Mouse (Mus musculus) CH12.LX (cell line): ENCODE measurements around the gene Flnc. TPM values are rescaled to one million over a fixed set of nuclear protein-coding genes. Genes with fewer than 3 reads are reported as not detected.

Experiments used
- DNase-seq: peaks from one replicate; pipeline ENCODE4 v3.0.0-alpha.2; 2013; ENCODE audit errors: extremely low read depth
- H3K27ac ChIP-seq: 2 replicates; pipeline ENCODE4 v1.5.1; 2012; ENCODE audit warnings: low read depth, mild to moderate bottlenecking, control low read depth, moderate library complexity; ENCODE audit not compliant: insufficient read depth
- H3K27me3 ChIP-seq: replicated peaks from 2 replicates; pipeline ENCODE3; 2012; ENCODE audit warnings: inconsistent platforms
- H3K36me3 ChIP-seq, 2 experiments: replicated peaks in 1 of 2; 2 replicates each; pipeline versions ENCODE3 to v1.6.1; 2012; ENCODE audit warnings: inconsistent platforms in 1 of 2, low read length in 1 of 2, mild to moderate bottlenecking in 1 of 2, mixed read lengths in 1 of 2, moderate library complexity in 1 of 2; ENCODE audit not compliant: control insufficient read depth in 1 of 2, insufficient read depth in 1 of 2
- H3K4me1 ChIP-seq, 2 experiments: 2 replicates each; pipeline ENCODE4 v1.6.1; 2012; ENCODE audit warnings: inconsistent platforms in 1 of 2, moderate library complexity in 1 of 2; ENCODE audit not compliant: insufficient read depth in 2 of 2, control insufficient read depth in 1 of 2
- H3K4me2 ChIP-seq: 2 replicates; pipeline ENCODE4 v1.6.1; 2012; ENCODE audit warnings: low read depth, mild to moderate bottlenecking, control low read depth; ENCODE audit not compliant: poor library complexity, insufficient read depth, severe bottlenecking
- H3K4me3 ChIP-seq, 3 experiments: fragments of 150-350 bp in 1 of 3; sonication (generic) in 1 of 3; replicated peaks in 1 of 3; 2 replicates each; pipeline versions ENCODE3 to v1.5.1; 2011 to 2012; ENCODE audit warnings: low read depth in 2 of 3, low read length in 2 of 3, mild to moderate bottlenecking in 2 of 3, moderate library complexity in 2 of 3, control low read depth in 1 of 3, improper control_type of control experiment in 1 of 3, inconsistent platforms in 1 of 3, mixed read lengths in 1 of 3; ENCODE audit not compliant: poor library complexity in 1 of 3
- H3K79me2 ChIP-seq: replicated peaks from 2 replicates; pipeline ENCODE4 v1.6.1; 2012; ENCODE audit warnings: mild to moderate bottlenecking, moderate library complexity; ENCODE audit not compliant: control insufficient read depth, poor library complexity, insufficient read depth, severe bottlenecking; ENCODE audit errors: extremely low read depth
- H3K9ac ChIP-seq: 2 replicates; pipeline ENCODE4 v1.6.1; 2012; ENCODE audit warnings: low read depth, mild to moderate bottlenecking, control low read depth, moderate library complexity; ENCODE audit not compliant: insufficient read depth
- H3K9me3 ChIP-seq: replicated peaks from 2 replicates; pipeline ENCODE3; 2012; ENCODE audit warnings: low read length, inconsistent platforms, mixed read lengths
- CHD1 ChIP-seq: IDR thresholded peaks from 2 replicates; pipeline ENCODE4 v1.6.1; 2012; ENCODE audit warnings: low read depth, low read length, improper control_type of control experiment, inconsistent platforms
- ELF1 ChIP-seq: IDR thresholded peaks from 2 replicates; pipeline ENCODE4 v1.6.1; 2014; ENCODE audit warnings: low read depth, mild to moderate bottlenecking, inconsistent platforms, low read length, improper control_type of control experiment
- EP300 ChIP-seq: IDR thresholded peaks from 2 replicates; pipeline ENCODE4 v1.6.1; 2011; ENCODE audit warnings: low read length, improper control_type of control experiment
- GABPA ChIP-seq: IDR thresholded peaks from 2 replicates; pipeline ENCODE4 v1.6.1; 2012; ENCODE audit warnings: low read depth, low read length, improper control_type of control experiment, inconsistent platforms; ENCODE audit not compliant: insufficient replicate concordance
- HCFC1 ChIP-seq: IDR thresholded peaks from 2 replicates; pipeline ENCODE4 v1.6.1; 2012; ENCODE audit warnings: low read depth, mild to moderate bottlenecking, inconsistent platforms, low read length, improper control_type of control experiment
- IRF4 ChIP-seq: IDR thresholded peaks from 2 replicates; pipeline ENCODE4 v1.6.1; 2014; ENCODE audit warnings: low read depth, mild to moderate bottlenecking, inconsistent platforms, low read length, improper control_type of control experiment
- JUN ChIP-seq: IDR thresholded peaks from 2 replicates; pipeline ENCODE4 v1.6.1; 2011; ENCODE audit warnings: low read depth, mild to moderate bottlenecking, low read length, improper control_type of control experiment, moderate library complexity; ENCODE audit not compliant: insufficient read depth
- KAT2A ChIP-seq: IDR thresholded peaks from 2 replicates; pipeline ENCODE4 v1.6.1; 2012; ENCODE audit warnings: low read length, improper control_type of control experiment, inconsistent platforms; ENCODE audit not compliant: insufficient replicate concordance
- MAFK ChIP-seq: IDR thresholded peaks from 2 replicates; pipeline ENCODE4 v1.6.1; 2011; ENCODE audit warnings: low read length, improper control_type of control experiment; ENCODE audit not compliant: insufficient replicate concordance
- MAX ChIP-seq: IDR thresholded peaks from 2 replicates; pipeline ENCODE4 v1.6.1; 2011; ENCODE audit warnings: low read length, improper control_type of control experiment
- MAZ ChIP-seq: IDR thresholded peaks from 2 replicates; pipeline ENCODE4 v1.6.1; 2012; ENCODE audit warnings: low read depth, mild to moderate bottlenecking, inconsistent platforms, low read length, improper control_type of control experiment, moderate library complexity
- MEF2A ChIP-seq: IDR thresholded peaks from 2 replicates; pipeline ENCODE4 v1.6.1; 2014; ENCODE audit warnings: low read depth, mild to moderate bottlenecking, inconsistent platforms, low read length, improper control_type of control experiment, borderline replicate concordance
- MYC ChIP-seq: IDR thresholded peaks from 2 replicates; pipeline ENCODE4 v1.6.1; 2011; ENCODE audit warnings: low read depth, mild to moderate bottlenecking, improper control_type of control experiment, low read length
- NELFE ChIP-seq: IDR thresholded peaks from 2 replicates; pipeline ENCODE4 v1.6.1; 2011; ENCODE audit warnings: low read depth, low read length, improper control_type of control experiment
- NRF1 ChIP-seq: IDR thresholded peaks from 2 replicates; pipeline ENCODE4 v1.6.1; 2014; ENCODE audit warnings: low read depth, mild to moderate bottlenecking, inconsistent platforms, low read length, improper control_type of control experiment, moderate library complexity
- PAX5 ChIP-seq: IDR thresholded peaks from 2 replicates; pipeline ENCODE4 v1.6.1; 2012; ENCODE audit warnings: low read length, inconsistent platforms, mixed read lengths
- POLR2A ChIP-seq: IDR thresholded peaks from 2 replicates; pipeline ENCODE4 v1.6.1; 2011; ENCODE audit warnings: low read depth, mild to moderate bottlenecking, improper control_type of control experiment, low read length
- POLR2AphosphoS2 ChIP-seq: IDR thresholded peaks from 2 replicates; pipeline ENCODE4 v1.6.1; 2011; ENCODE audit warnings: low read depth, low read length, improper control_type of control experiment
- RCOR1 ChIP-seq: conservative IDR thresholded peaks from 2 replicates; pipeline ENCODE4 v1.6.1; 2012; ENCODE audit warnings: low read depth, mild to moderate bottlenecking, inconsistent platforms, low read length, improper control_type of control experiment
- SIN3A ChIP-seq: IDR thresholded peaks from 2 replicates; pipeline ENCODE4 v1.6.1; 2012; ENCODE audit warnings: low read length, improper control_type of control experiment, inconsistent platforms
- SMC3 ChIP-seq: IDR thresholded peaks from 2 replicates; pipeline ENCODE4 v1.6.1; 2011; ENCODE audit warnings: low read depth, low read length, improper control_type of control experiment
- TCF12 ChIP-seq: IDR thresholded peaks from 2 replicates; pipeline ENCODE4 v1.6.1; 2014; ENCODE audit warnings: low read depth, mild to moderate bottlenecking, inconsistent platforms, low read length, improper control_type of control experiment
- ZMIZ1 ChIP-seq: IDR thresholded peaks from 2 replicates; pipeline ENCODE4 v1.6.1; 2012; ENCODE audit warnings: low read depth, mild to moderate bottlenecking, inconsistent platforms, low read length, improper control_type of control experiment
- dilution Hi-C: fragments of 300-500 bp; cut with MboI; formaldehyde crosslinking; loops from 2 replicates; pipeline ENCODE4 v1.14.3; 2020; ENCODE audit warnings: low sequenced_read_pairs; ENCODE audit not compliant: extremely low pct_unique_long_range_greater_than_20kb, extremely low pct_ligation_motif_present
- in situ Hi-C: fragments of 300-500 bp; cut with MboI; formaldehyde crosslinking; loops from 3 replicates; pipeline ENCODE4 v1.14.3; 2019; ENCODE audit warnings: low sequenced_read_pairs, low pct_ligation_motif_present, low pct_unique_long_range_greater_than_20kb, mixed read lengths
- polyA plus RNA-seq: library from polyadenylated mRNA; unstranded; fragments of >175 nt; gene quantifications from 2 replicates; pipeline ENCODE4 v1.2.1, GENCODE M21; 2012; ENCODE audit warnings: low read depth; ENCODE audit not compliant: insufficient read length
- total RNA-seq, 2 experiments: library from RNA; depleted of rRNA; stranded (reverse); fragments of 300-350 nt in 1 of 2; fragments of >200 nt in 1 of 2; gene quantifications; 2 replicates each; pipeline ENCODE4 v1.2.3; 2012 to 2014

Gene Flnc
- total and polyA plus RNA-seq, 3 experiments: 0.24 to 0.76 (median 0.60) TPM

GRCm38 (mm10) chr6:29434911-29435691, 2.0 kb downstream of the Flnc start:
- Histone ChIP-seq H3K9me3 (peaks cover 3% of the 10 kb centered on the region), H3K27me3 (peaks cover 10% of the 10 kb centered on the region), H3K79me2 (no peaks in the 10 kb centered on the region), H3K4me2 (no peak overlapping the region), H3K9ac (no peak overlapping the region), H3K27ac (no peak overlapping the region), H3K4me3 (no peak overlapping the region), H3K36me3 (no peaks in the 10 kb centered on the region), H3K4me1 (peaks cover 18 to 56% of the 10 kb centered on the region in 2 experiments)
- dilution Hi-C loops: no loop called here
- TF ChIP-seq KAT2A (no peak), PAX5 (no peak), TCF12 (no peak), CHD1 (no peak), MYC (no peak), EP300 (no peak), ELF1 (no peak), NELFE (no peak), RCOR1 (no peak), NRF1 (no peak), GABPA (no peak)
- no peak for DNase-seq
- in situ Hi-C loops: no loop called here

GRCm38 (mm10) chr6:29435940-29436451, 2.9 kb downstream of the Flnc start:
- Histone ChIP-seq H3K27me3 (peaks cover 10% of the 10 kb centered on the region), H3K27ac (no peak overlapping the region), H3K79me2 (no peaks in the 10 kb centered on the region), H3K4me3 (no peak overlapping the region), H3K9ac (no peak overlapping the region), H3K36me3 (no peaks in the 10 kb centered on the region), H3K4me2 (0 out of 2 replicates have a peak overlapping the region, but pooled peaks have one; percentile 33), H3K4me1 (peaks cover 14 to 47% of the 10 kb centered on the region in 2 experiments), H3K9me3 (peaks cover 3% of the 10 kb centered on the region)
- in situ Hi-C loops: no loop called here
- TF ChIP-seq JUN (no peak), MAFK (no peak), ELF1 (no peak), POLR2AphosphoS2 (no peak), ZMIZ1 (no peak), IRF4 (no peak), POLR2A (no peak), SIN3A (no peak), NELFE (no peak), SMC3 (no peak), GABPA (no peak), HCFC1 (no peak), MAZ (no peak), NRF1 (no peak), CHD1 (no peak), MAX (no peak), MEF2A (no peak)
- DNase-seq: peak; percentile 22
- dilution Hi-C loops: no loop called here
